Mouse (Mus musculus): ENCODE data around the gene Tma7. TPM values are rescaled to one million over a fixed set of nuclear protein-coding genes. Genes with fewer than 3 reads are reported as not detected.

Tma7 gene
- polyA plus RNA-seq, 1 experiment from 2014 or later = 670 TPM

DNA sequence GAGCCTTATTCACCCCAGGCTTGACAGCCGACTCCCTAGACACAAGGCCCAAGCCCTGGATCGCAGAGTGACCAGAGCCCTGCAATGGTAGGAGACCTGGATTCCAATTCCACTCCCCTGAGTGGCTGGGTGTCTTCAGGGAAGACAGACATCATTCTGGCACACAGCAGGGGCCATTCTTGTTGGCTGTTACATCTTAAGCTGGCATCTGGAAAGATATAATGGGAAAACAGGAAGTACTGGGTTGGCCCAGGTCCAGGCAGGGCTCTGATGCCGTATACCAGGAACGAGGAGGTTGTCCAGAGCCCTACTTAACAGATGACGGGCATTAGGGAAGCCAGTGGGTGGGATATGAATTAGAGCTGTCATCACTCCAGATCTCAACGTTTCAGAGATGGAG lies 40.9 kb upstream of the Tma7 start:
- Histone ChIP-seq H3K4me2 (ENCODE audit: low read length) (no peak overlapping the region), H3K27me3 (ENCODE audit: control insufficient read depth, insufficient read depth, low read length) (no peaks in the 10 kb centered on the region), H3K9ac (ENCODE audit: low read length) (no peak overlapping the region), H3K4me3 (ENCODE audit: control insufficient read depth in 1 of 2, insufficient read depth in 1 of 2, low read depth in 1 of 2, low read length in 2 of 2) (no peak overlapping the region), H3K27ac (replicated peaks in 1 of 2; ENCODE audit: control insufficient read depth in 1 of 2, insufficient read depth in 1 of 2, low read depth in 2 of 2, low read length in 2 of 2) (no peak overlapping the region; a peak in 1 of 4 replicates), H3K9me3 (ENCODE audit: control insufficient read depth, low read length) (no peaks in the 10 kb centered on the region), H3K36me3 (ENCODE audit: control insufficient read depth, insufficient read depth, low read length) (peaks cover 14% of the 10 kb centered on the region), H3K4me1 (ENCODE audit: control insufficient read depth in 2 of 2, insufficient read depth in 2 of 2, low read length in 2 of 2) (peaks cover 3 to 7% of the 10 kb centered on the region in 2 experiments; a peak in 1 of 4 replicates)
- no peak for ATAC-seq (ENCODE audit: insufficient number of reproducible peaks, insufficient read depth, low FRiP score, low read depth)
- WGBS = 27% methylated on average over 6 of the region's 6 CpGs

DNA sequence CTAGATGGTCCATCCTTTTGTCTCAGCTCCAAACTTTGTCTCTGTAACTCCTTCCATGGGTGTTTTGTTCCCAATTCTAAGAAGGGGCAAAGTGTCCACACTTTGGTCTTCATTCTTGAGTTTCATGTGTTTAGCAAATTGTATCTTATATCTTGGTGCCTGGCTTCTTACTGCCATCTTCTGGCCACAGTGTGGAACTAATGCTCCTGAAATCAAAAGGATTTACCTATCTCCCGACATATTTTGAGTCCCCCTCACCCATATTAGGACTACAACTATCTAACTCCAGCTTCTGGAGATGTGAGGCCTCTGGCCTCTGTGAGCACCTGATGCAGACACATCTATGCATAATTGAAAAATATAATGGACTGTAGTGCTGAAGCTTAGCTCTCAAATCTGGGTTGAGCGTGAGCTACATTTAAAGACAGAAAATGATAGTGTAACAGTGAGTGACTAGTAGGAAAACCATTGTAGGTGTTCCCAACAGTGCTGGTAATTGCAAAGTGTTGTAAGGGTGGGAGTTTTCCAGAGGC lies 40.2 kb upstream of the Tma7 start:
- no peak overlapping the region for H3K4me3 ChIP-seq (ENCODE audit: control insufficient read depth in 1 of 2, insufficient read depth in 1 of 2, low read depth in 1 of 2, low read length in 2 of 2)
- H3K9me3 ChIP-seq (ENCODE audit: control insufficient read depth, low read length) = no peaks in the 10 kb centered on the region
- peaks cover 3 to 7% of the 10 kb centered on the region in 2 experiments; a peak in 1 of 4 replicates for H3K4me1 ChIP-seq (ENCODE audit: control insufficient read depth in 2 of 2, insufficient read depth in 2 of 2, low read length in 2 of 2)
- no peak overlapping the region for H3K27ac ChIP-seq (replicated peaks in 1 of 2; ENCODE audit: control insufficient read depth in 1 of 2, insufficient read depth in 1 of 2, low read depth in 2 of 2, low read length in 2 of 2)
- no peaks in the 10 kb centered on the region for H3K27me3 ChIP-seq (ENCODE audit: control insufficient read depth, insufficient read depth, low read length)
- no peak overlapping the region for H3K4me2 ChIP-seq (ENCODE audit: low read length)
- H3K36me3 ChIP-seq (ENCODE audit: control insufficient read depth, insufficient read depth, low read length) = peaks cover 20% of the 10 kb centered on the region
- WGBS = 39% methylated on average over 2 of the region's 2 CpGs
- ATAC-seq (ENCODE audit: insufficient number of reproducible peaks, insufficient read depth, low FRiP score, low read depth) = no peak
- H3K9ac ChIP-seq (ENCODE audit: low read length) = no peak overlapping the region

DNA sequence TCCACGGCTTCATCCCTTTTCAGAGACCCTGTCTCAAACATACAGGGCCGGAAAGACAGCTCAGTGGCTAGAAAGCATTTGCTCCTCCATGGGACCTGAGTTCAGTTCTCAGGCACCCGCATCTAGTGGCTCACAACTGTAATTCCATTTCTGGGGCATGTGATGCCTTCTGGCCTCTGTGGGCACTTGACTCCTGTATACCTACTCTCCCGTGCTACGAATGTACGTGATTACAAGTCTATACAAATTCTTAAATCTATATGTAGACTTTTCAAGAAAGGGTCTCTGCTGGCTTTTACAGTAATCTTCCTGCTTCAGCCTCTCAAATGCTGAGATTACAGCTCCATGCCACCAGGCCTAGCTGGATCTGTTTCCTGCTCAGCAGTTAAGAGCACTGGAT lies 38.6 kb upstream of the Tma7 start:
- Histone ChIP-seq H3K27me3 (ENCODE audit: control insufficient read depth, insufficient read depth, low read length) (no peaks in the 10 kb centered on the region), H3K4me1 (ENCODE audit: control insufficient read depth in 2 of 2, insufficient read depth in 2 of 2, low read length in 2 of 2) (peaks cover 3 to 7% of the 10 kb centered on the region in 2 experiments; a peak in 1 of 4 replicates), H3K9ac (ENCODE audit: low read length) (no peak overlapping the region), H3K4me2 (ENCODE audit: low read length) (no peak overlapping the region), H3K4me3 (ENCODE audit: control insufficient read depth in 1 of 2, insufficient read depth in 1 of 2, low read depth in 1 of 2, low read length in 2 of 2) (no peak overlapping the region), H3K9me3 (ENCODE audit: control insufficient read depth, low read length) (no peaks in the 10 kb centered on the region), H3K27ac (replicated peaks in 1 of 2; ENCODE audit: control insufficient read depth in 1 of 2, insufficient read depth in 1 of 2, low read depth in 2 of 2, low read length in 2 of 2) (no peak overlapping the region), H3K36me3 (ENCODE audit: control insufficient read depth, insufficient read depth, low read length) (peaks cover 37% of the 10 kb centered on the region)
- ATAC-seq (ENCODE audit: insufficient number of reproducible peaks, insufficient read depth, low FRiP score, low read depth) = no peak
- 84% methylated on average over 6 of the region's 6 CpGs for WGBS

DNA sequence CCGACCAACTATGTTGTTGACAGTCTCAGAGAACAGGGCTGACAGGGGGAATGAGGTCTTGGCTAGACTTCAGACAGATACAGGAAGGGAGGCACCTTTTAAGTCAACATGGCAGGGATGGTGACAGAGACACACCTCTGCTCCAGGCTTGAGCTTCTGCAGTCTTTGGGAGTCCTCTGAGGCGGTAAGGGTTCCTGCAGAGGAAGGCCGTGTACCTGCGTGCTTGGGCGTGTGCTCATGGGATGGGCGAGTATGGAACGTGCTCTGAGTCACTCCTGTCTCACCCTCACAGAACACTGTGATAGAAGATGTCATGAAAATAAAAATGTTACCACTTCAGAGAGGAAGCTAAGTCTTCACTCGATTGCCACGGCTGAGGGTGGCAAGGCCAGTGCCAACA lies 37.2 kb upstream of the Tma7 start:
- Histone ChIP-seq H3K4me3 (ENCODE audit: control insufficient read depth in 1 of 2, insufficient read depth in 1 of 2, low read depth in 1 of 2, low read length in 2 of 2) (no peak overlapping the region), H3K9me3 (ENCODE audit: control insufficient read depth, low read length) (no peaks in the 10 kb centered on the region), H3K9ac (ENCODE audit: low read length) (no peak overlapping the region), H3K27ac (replicated peaks in 1 of 2; ENCODE audit: control insufficient read depth in 1 of 2, insufficient read depth in 1 of 2, low read depth in 2 of 2, low read length in 2 of 2) (no peak overlapping the region), H3K36me3 (ENCODE audit: control insufficient read depth, insufficient read depth, low read length) (peaks cover 51% of the 10 kb centered on the region), H3K27me3 (ENCODE audit: control insufficient read depth, insufficient read depth, low read length) (no peaks in the 10 kb centered on the region), H3K4me1 (ENCODE audit: control insufficient read depth in 2 of 2, insufficient read depth in 2 of 2, low read length in 2 of 2) (peaks cover 3 to 7% of the 10 kb centered on the region in 2 experiments; a peak in 1 of 4 replicates), H3K4me2 (ENCODE audit: low read length) (no peak overlapping the region)
- 77% methylated on average over 9 of the region's 9 CpGs for WGBS
- no peak for ATAC-seq (ENCODE audit: insufficient number of reproducible peaks, insufficient read depth, low FRiP score, low read depth)

DNA sequence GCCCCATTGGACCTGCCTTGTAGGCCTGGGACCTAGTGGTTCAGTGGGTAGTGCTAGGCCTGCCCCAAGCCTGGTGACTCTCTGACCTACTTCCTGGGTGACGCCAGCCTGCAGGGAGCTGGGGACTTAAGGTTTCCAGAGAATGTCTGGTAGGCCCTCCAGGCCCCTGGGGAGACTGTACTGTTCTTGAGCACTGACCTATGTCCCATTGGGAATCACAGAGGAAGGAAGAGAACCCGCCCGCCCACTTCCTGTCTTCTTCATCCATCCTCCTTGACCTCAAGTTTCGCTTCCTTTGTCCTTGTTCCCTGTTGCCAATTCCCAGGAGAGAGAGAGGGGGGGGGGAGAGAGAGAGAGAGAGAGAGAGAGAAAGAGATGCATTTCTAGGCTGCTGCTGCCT lies 35.7 kb upstream of the Tma7 start:
- WGBS = 74% methylated on average over 4 of the region's 4 CpGs
- Histone ChIP-seq H3K4me1 (ENCODE audit: control insufficient read depth in 2 of 2, insufficient read depth in 2 of 2, low read length in 2 of 2) (peaks cover 0 to under 1% of the 10 kb centered on the region in 2 experiments; a peak in 1 of 4 replicates), H3K27ac (replicated peaks in 1 of 2; ENCODE audit: control insufficient read depth in 1 of 2, insufficient read depth in 1 of 2, low read depth in 2 of 2, low read length in 2 of 2) (no peak overlapping the region), H3K36me3 (ENCODE audit: control insufficient read depth, insufficient read depth, low read length) (peaks cover 65% of the 10 kb centered on the region), H3K4me2 (ENCODE audit: low read length) (no peak overlapping the region), H3K9me3 (ENCODE audit: control insufficient read depth, low read length) (no peaks in the 10 kb centered on the region), H3K4me3 (ENCODE audit: control insufficient read depth in 1 of 2, insufficient read depth in 1 of 2, low read depth in 1 of 2, low read length in 2 of 2) (no peak overlapping the region), H3K27me3 (ENCODE audit: control insufficient read depth, insufficient read depth, low read length) (no peaks in the 10 kb centered on the region), H3K9ac (ENCODE audit: low read length) (no peak overlapping the region)
- ATAC-seq (ENCODE audit: insufficient number of reproducible peaks, insufficient read depth, low FRiP score, low read depth) = no peak

DNA sequence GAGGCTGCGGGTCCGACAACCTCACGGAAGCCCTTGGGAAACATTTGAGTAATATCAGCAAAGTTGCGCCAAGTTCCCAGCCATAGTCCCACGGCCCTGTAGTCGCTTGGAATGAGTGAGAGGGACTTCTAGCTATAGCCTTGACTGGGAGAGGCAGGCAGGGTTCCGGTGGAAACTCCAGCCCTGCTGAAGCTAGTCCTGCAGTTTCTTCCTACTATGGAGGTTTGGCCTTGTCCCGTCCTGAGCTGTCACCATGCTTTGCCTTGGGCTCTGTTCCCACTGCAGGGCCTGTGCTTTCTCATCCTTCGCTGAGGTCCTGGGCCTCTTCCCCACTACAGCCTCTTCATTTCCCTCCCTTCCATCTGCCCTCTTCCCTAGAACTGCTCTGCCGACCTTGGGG lies 33.8 kb upstream of the Tma7 start:
- no peaks in the 10 kb centered on the region for H3K9me3 ChIP-seq (ENCODE audit: control insufficient read depth, low read length)
- H3K27ac ChIP-seq (replicated peaks in 1 of 2; ENCODE audit: control insufficient read depth in 1 of 2, insufficient read depth in 1 of 2, low read depth in 2 of 2, low read length in 2 of 2) = no peak overlapping the region
- no peak for ATAC-seq (ENCODE audit: insufficient number of reproducible peaks, insufficient read depth, low FRiP score, low read depth)
- H3K36me3 ChIP-seq (ENCODE audit: control insufficient read depth, insufficient read depth, low read length) = peaks cover 84% of the 10 kb centered on the region
- WGBS = 85% methylated on average over 10 of the region's 10 CpGs
- no peak overlapping the region for H3K4me3 ChIP-seq (ENCODE audit: control insufficient read depth in 1 of 2, insufficient read depth in 1 of 2, low read depth in 1 of 2, low read length in 2 of 2)
- no peaks in the 10 kb centered on the region for H3K27me3 ChIP-seq (ENCODE audit: control insufficient read depth, insufficient read depth, low read length)
- H3K4me2 ChIP-seq (ENCODE audit: low read length) = no peak overlapping the region
- H3K4me1 ChIP-seq (ENCODE audit: control insufficient read depth in 2 of 2, insufficient read depth in 2 of 2, low read length in 2 of 2) = no peaks in the 10 kb centered on the region
- H3K9ac ChIP-seq (ENCODE audit: low read length) = no peak overlapping the region

DNA sequence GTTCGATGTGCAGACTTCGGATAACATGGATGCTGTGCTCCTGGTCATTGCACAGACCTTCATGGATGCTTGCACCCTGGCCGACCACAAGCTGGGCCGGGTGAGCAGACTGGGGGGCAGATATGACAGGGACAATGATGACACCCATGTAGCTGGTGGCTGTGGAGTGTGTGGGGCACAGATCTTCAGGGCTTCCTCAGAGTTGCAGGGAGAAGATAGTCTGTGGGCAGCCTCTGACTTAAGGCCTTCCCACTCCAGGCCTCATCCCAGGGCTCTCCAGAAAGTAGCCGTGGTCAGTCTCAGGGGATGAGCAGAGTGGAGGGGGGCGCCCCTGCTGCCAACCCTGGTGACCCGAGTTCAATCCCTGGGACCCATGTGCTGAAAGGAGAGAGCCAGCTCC lies 32.5 kb upstream of the Tma7 start:
- no peaks in the 10 kb centered on the region for H3K4me1 ChIP-seq (ENCODE audit: control insufficient read depth in 2 of 2, insufficient read depth in 2 of 2, low read length in 2 of 2)
- no peaks in the 10 kb centered on the region for H3K9me3 ChIP-seq (ENCODE audit: control insufficient read depth, low read length)
- no peaks in the 10 kb centered on the region for H3K27me3 ChIP-seq (ENCODE audit: control insufficient read depth, insufficient read depth, low read length)
- ATAC-seq (ENCODE audit: insufficient number of reproducible peaks, insufficient read depth, low FRiP score, low read depth) = no peak
- H3K4me2 ChIP-seq (ENCODE audit: low read length) = no peak overlapping the region
- H3K9ac ChIP-seq (ENCODE audit: low read length) = no peak overlapping the region
- WGBS = 89% methylated on average over 7 of the region's 7 CpGs
- H3K27ac ChIP-seq (replicated peaks in 1 of 2; ENCODE audit: control insufficient read depth in 1 of 2, insufficient read depth in 1 of 2, low read depth in 2 of 2, low read length in 2 of 2) = no peak overlapping the region
- H3K36me3 ChIP-seq (ENCODE audit: control insufficient read depth, insufficient read depth, low read length) = peaks cover 98% of the 10 kb centered on the region
- no peak overlapping the region for H3K4me3 ChIP-seq (ENCODE audit: control insufficient read depth in 1 of 2, insufficient read depth in 1 of 2, low read depth in 1 of 2, low read length in 2 of 2)

DNA sequence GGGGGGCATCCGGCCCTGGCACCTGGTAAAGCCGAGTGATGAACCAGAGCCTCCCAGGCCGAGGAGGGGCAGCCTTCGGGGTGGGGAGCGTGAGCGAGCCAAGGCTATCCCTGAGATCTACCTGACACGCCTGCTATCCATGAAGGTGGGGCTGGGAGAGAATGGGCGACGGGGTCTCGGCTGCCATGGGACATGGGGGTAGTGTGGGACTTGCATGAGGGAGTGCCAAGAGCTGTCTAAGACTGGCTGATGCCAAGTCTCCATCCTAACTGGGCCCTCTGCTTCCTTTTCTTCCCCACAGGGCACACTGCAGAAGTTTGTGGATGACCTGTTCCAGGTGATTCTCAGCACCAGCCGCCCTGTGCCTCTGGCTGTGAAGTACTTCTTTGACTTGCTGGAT lies 31.9 kb upstream of the Tma7 start:
- Histone ChIP-seq H3K9ac (ENCODE audit: low read length) (no peak overlapping the region), H3K27me3 (ENCODE audit: control insufficient read depth, insufficient read depth, low read length) (no peaks in the 10 kb centered on the region), H3K4me3 (ENCODE audit: control insufficient read depth in 1 of 2, insufficient read depth in 1 of 2, low read depth in 1 of 2, low read length in 2 of 2) (no peak overlapping the region), H3K36me3 (ENCODE audit: control insufficient read depth, insufficient read depth, low read length) (peaks cover 100% of the 10 kb centered on the region), H3K27ac (replicated peaks in 1 of 2; ENCODE audit: control insufficient read depth in 1 of 2, insufficient read depth in 1 of 2, low read depth in 2 of 2, low read length in 2 of 2) (no peak overlapping the region), H3K4me1 (ENCODE audit: control insufficient read depth in 2 of 2, insufficient read depth in 2 of 2, low read length in 2 of 2) (no peaks in the 10 kb centered on the region), H3K9me3 (ENCODE audit: control insufficient read depth, low read length) (no peaks in the 10 kb centered on the region), H3K4me2 (ENCODE audit: low read length) (no peak overlapping the region)
- ATAC-seq (ENCODE audit: insufficient number of reproducible peaks, insufficient read depth, low FRiP score, low read depth) = no peak
- WGBS = 92% methylated on average over 11 of the region's 11 CpGs
